Comparison of ENCODE assay signal across 8 mouse cellular contexts in genomic region chr5:113800280-113800679, GRCm38 (mm10). TPM values are rescaled to one million over a fixed set of nuclear protein-coding genes. Genes with fewer than 3 reads are reported as not detected.
DNase-seq lines count a peak whose midpoint lies in the region; ATAC-seq and TF ChIP-seq lines count a peak whose summit lies in the region.

Gene Tmem119 (minus strand): TSS chr5:113800516.

- no peaks in the 10 kb centered on the region for H3K27me3 ChIP-seq in embryonic facial prominence, embryonic 14.5 days (replicated peaks; ENCODE audit: control insufficient read depth, insufficient read depth, low read length)
- H3K27me3 ChIP-seq in heart, embryonic 13.5 days (replicated peaks), result peaks cover 38% of the 10 kb centered on the region

- no peak for TF ChIP-seq CTCF in layer of hippocampus, adult 2 months (conservative IDR thresholded peaks at IDR 0.05)
- TF ChIP-seq CTCF in lung, adult 2 months (IDR thresholded peaks at IDR 0.05; ENCODE audit: insufficient read depth, low read length), result no peak

- H3K4me2 ChIP-seq in embryonic facial prominence, embryonic 14.5 days (ENCODE audit: low read depth, low read length), result peak within 1 kb of the TSS; percentile 57
- peak within 1 kb of the TSS; percentile 58 for H3K4me2 ChIP-seq in heart, embryonic 13.5 days

- WGBS in embryonic facial prominence, embryonic 14.5 days, result 1% methylated on average over 11 of the region's 11 CpGs
- under 1% methylated on average over 11 of the region's 11 CpGs for WGBS in heart, embryonic 13.5 days
- WGBS in lung, adult 2 months, result 4% methylated on average over 11 of the region's 11 CpGs

- H3K9me3 ChIP-seq in embryonic facial prominence, embryonic 14.5 days (ENCODE audit: control insufficient read depth, low read length), result no peaks in the 10 kb centered on the region
- H3K9me3 ChIP-seq in heart, embryonic 13.5 days, result no peaks in the 10 kb centered on the region

- no peak within 1 kb of the TSS for H3K27ac ChIP-seq in layer of hippocampus, adult 2 months
- H3K27ac ChIP-seq in embryonic facial prominence, embryonic 14.5 days (replicated peaks; ENCODE audit: low read depth, low read length), result peak within 1 kb of the TSS; percentile 91
- peak within 1 kb of the TSS; percentile 53; the same call in 1 of the 2 replicates for H3K27ac ChIP-seq in heart, embryonic 13.5 days (replicated peaks)

- no peak for DNase-seq in layer of hippocampus, adult 2 months (ENCODE audit: low spot score in 2 of 2)
- DNase-seq in layer of hippocampus, adult 11-12 months (ENCODE audit: low spot score), result no peak
- peak; percentile 92 for DNase-seq in embryonic facial prominence, embryonic 14.5 days (ENCODE audit: low spot score)
- peak; percentile 76 for DNase-seq in kidney, postnatal 14 days
- no peak for DNase-seq in lung, adult 2 months
- peak; percentile 61 for DNase-seq in skeletal muscle tissue, adult 2 months (ENCODE audit: low read depth, low spot score)
- DNase-seq in right cerebral cortex, adult 18-20 months, result no peak

- H3K36me3 ChIP-seq in embryonic facial prominence, embryonic 14.5 days (ENCODE audit: control insufficient read depth, insufficient read depth, low read length), result peaks cover 6% of the 10 kb centered on the region; the same call in 1 of the 2 replicates
- H3K36me3 ChIP-seq in heart, embryonic 13.5 days, result no peaks in the 10 kb centered on the region

- H3K9ac ChIP-seq in embryonic facial prominence, embryonic 14.5 days (ENCODE audit: low read depth, low read length), result peak within 1 kb of the TSS; percentile 65
- peak within 1 kb of the TSS; percentile 74 for H3K9ac ChIP-seq in heart, embryonic 13.5 days

- peak within 1 kb of the TSS; percentile 17; the same call in 1 of the 2 replicates for H3K4me3 ChIP-seq in layer of hippocampus, adult 2 months
- H3K4me3 ChIP-seq in embryonic facial prominence, embryonic 14.5 days (ENCODE audit: low read depth, low read length), result peak within 1 kb of the TSS; percentile 53
- peak within 1 kb of the TSS; percentile 44 for H3K4me3 ChIP-seq in heart, embryonic 13.5 days
- H3K4me3 ChIP-seq in lung, adult 2 months (replicated peaks; ENCODE audit: extremely low read depth, low read depth, low read length), result peak within 1 kb of the TSS; percentile 57

- TF ChIP-seq POLR2A in lung, adult 2 months (IDR thresholded peaks at IDR 0.05; ENCODE audit: borderline replicate concordance, extremely low read depth, low read depth, low read length), result peak; percentile 68; the same call in 1 of the 2 replicates

- H3K4me1 ChIP-seq in embryonic facial prominence, embryonic 14.5 days (ENCODE audit: control insufficient read depth, insufficient read depth, low read length), result peaks cover 48% of the 10 kb centered on the region
- peaks cover 36% of the 10 kb centered on the region for H3K4me1 ChIP-seq in heart, embryonic 13.5 days
- no peaks in the 10 kb centered on the region for H3K4me1 ChIP-seq in lung, adult 2 months (ENCODE audit: control insufficient read depth, insufficient read depth, low read length)

- peak; percentile 93 for ATAC-seq in embryonic facial prominence, embryonic 14.5 days (ENCODE audit: low read depth)
- ATAC-seq in heart, embryonic 13.5 days (ENCODE audit: extremely low read depth, insufficient number of reproducible peaks, low FRiP score, low TSS enrichment), result peak; percentile 53; the same call in 1 of the 2 replicates

RNA-seq across cellular contexts. Expression of gene Tmem119, which starts in this region (rescaled TPM):
- total RNA-seq in layer of hippocampus, adult 2 months (2021), result 10 to 100 TPM; 22.8 to 24.0 TPM
- 94.4 and 109 TPM in 2 replicates for polyA plus RNA-seq in embryonic facial prominence, embryonic 14.5 days (2014; fragmentation: Nextera tagmentation; extraction: Ambion mirVana)
- polyA plus RNA-seq in heart, embryonic 13.5 days (2015; fragmentation: Nextera tagmentation; extraction: Ambion mirVana), result 13.3 and 15.8 TPM in 2 replicates
- polyA plus RNA-seq in lung, adult 2 months (2012; rRNA removed), result 59.9 and 72.5 TPM in 2 replicates

Comparison
In these comparisons a context has a peak if more than half of its experiments do, and no peak if none do; other contexts are left out.
1. DNase-seq: peak in embryonic facial prominence, embryonic 14.5 days (single experiment), kidney, postnatal 14 days (single experiment) and skeletal muscle tissue, adult 2 months (single experiment); none in layer of hippocampus, adult 2 months (0 of 2), layer of hippocampus, adult 11-12 months (single experiment), lung, adult 2 months (single experiment) and right cerebral cortex, adult 18-20 months (single experiment).
2. Peak in every context shown above with its lines, with median percentiles within 50 percentile points of each other: H3K4me3 ChIP-seq.